In the genomic region with DNA sequence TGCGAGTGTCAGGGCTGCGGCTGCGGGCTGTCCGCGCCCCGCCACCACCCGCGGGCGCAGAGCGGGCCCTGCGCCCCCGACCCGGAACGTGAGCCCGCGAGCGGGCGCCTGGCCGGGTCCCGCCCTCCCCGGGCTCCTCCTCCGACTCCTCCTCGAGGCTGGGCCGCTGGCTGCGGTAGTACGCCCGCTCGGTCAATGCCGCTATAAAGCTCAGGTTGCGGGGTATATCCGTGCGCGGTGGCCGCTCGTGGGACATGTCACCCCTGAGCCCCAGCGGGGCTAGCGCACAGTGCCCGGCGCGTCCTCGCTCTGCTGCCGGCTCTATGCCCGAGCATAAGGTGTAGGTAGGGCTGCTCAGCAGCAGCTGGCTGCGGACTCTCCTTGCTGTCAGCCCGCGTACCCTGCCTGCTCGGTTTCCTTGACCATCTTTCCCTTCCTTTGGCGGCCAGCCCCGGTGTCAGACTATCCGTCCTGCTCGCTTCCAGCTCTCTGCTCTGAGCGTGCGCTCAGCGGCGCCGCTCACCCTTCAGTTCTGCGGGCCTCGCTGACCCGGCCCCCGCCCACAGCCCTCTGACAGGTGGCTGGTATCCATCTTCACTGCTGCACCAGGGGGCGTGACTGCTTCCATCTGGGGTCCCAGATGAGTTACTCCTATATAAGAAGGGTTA, we compare ENCODE assay signal across 8 mouse cellular contexts. TPM values are rescaled to one million over a fixed set of nuclear protein-coding genes. Genes with fewer than 3 reads are reported as not detected.
DNase-seq lines count a peak whose midpoint lies in the region; ATAC-seq and TF ChIP-seq lines count a peak whose summit lies in the region.

TSS of gene Ppp1r3e (minus strand) at position 503 of the 668 bp plus-strand sequence.

- H3K27me3 ChIP-seq in erythroblast, embryonic 14.5 days (ENCODE audit: control insufficient read depth), result peaks cover 36% of the 10 kb centered on the region
- peaks cover 7% of the 10 kb centered on the region; the same call in 1 of the 2 replicates for H3K27me3 ChIP-seq in heart, embryonic 12.5 days (replicated peaks)
- no peaks in the 10 kb centered on the region for H3K27me3 ChIP-seq in kidney, postnatal 0 days (ENCODE audit: insufficient read depth, low read length)
- no peaks in the 10 kb centered on the region; the same call in 1 of the 2 replicates for H3K27me3 ChIP-seq in liver, embryonic 14.5 days (ENCODE audit: control insufficient read depth, insufficient read depth, low read length)
- H3K27me3 ChIP-seq in testis, adult 2 months (ENCODE audit: control insufficient read depth, insufficient read depth, low read length), result no peaks in the 10 kb centered on the region

- peaks cover 8% of the 10 kb centered on the region; the same call in 1 of the 2 replicates for H3K4me1 ChIP-seq in bone marrow macrophage, adult 2 months (ENCODE audit: control insufficient read depth, insufficient read depth, low read length)
- peaks cover 23% of the 10 kb centered on the region for H3K4me1 ChIP-seq in erythroblast, embryonic 14.5 days (ENCODE audit: control insufficient read depth)
- peaks cover 20% of the 10 kb centered on the region for H3K4me1 ChIP-seq in heart, embryonic 12.5 days (replicated peaks)
- no peaks in the 10 kb centered on the region; the same call in 1 of the 2 replicates for H3K4me1 ChIP-seq in kidney, postnatal 0 days (replicated peaks; ENCODE audit: insufficient read depth, low read length)
- H3K4me1 ChIP-seq in liver, embryonic 14.5 days (replicated peaks; ENCODE audit: control insufficient read depth in 2 of 2, insufficient read depth in 2 of 2, low read length in 1 of 2), result peaks cover 7 to 11% of the 10 kb centered on the region in 2 experiments
- peaks cover 9% of the 10 kb centered on the region for H3K4me1 ChIP-seq in testis, adult 2 months (ENCODE audit: control insufficient read depth, insufficient read depth, low read length)

- no peaks in the 10 kb centered on the region for H3K36me3 ChIP-seq in erythroblast, embryonic 14.5 days (ENCODE audit: control insufficient read depth)
- H3K36me3 ChIP-seq in heart, embryonic 12.5 days, result no peaks in the 10 kb centered on the region
- H3K36me3 ChIP-seq in kidney, postnatal 0 days (ENCODE audit: insufficient read depth, low read length), result no peaks in the 10 kb centered on the region
- H3K36me3 ChIP-seq in liver, embryonic 14.5 days (replicated peaks; ENCODE audit: control insufficient read depth, insufficient read depth, low read depth), result no peaks in the 10 kb centered on the region
- no peaks in the 10 kb centered on the region for H3K36me3 ChIP-seq in testis, adult 2 months (ENCODE audit: control insufficient read depth, insufficient read depth, low read length)

- peak within 1 kb of the TSS; percentile 79 for H3K9ac ChIP-seq in heart, embryonic 12.5 days
- H3K9ac ChIP-seq in kidney, postnatal 0 days (ENCODE audit: low read depth, low read length), result peak within 1 kb of the TSS; percentile 87
- peak within 1 kb of the TSS; percentile 29 for H3K9ac ChIP-seq in liver, embryonic 14.5 days (replicated peaks)

- no peak for TF ChIP-seq EP300 in liver, embryonic 14.5 days (IDR thresholded peaks at IDR 0.05; ENCODE audit: low read depth)

- TF ChIP-seq POLR2A in bone marrow macrophage, adult 2 months (IDR thresholded peaks at IDR 0.05; ENCODE audit: borderline replicate concordance, low read depth, low read length), result no peak
- TF ChIP-seq POLR2A in testis, adult 2 months (IDR thresholded peaks at IDR 0.05; ENCODE audit: control insufficient read depth, low read depth, low read length), result 0 out of 2 replicates have a peak, but pooled peaks have one; percentile 16

- DNase-seq in CD4-positive helper T cell, adult 2 months (ENCODE audit: low read depth, low spot score), result peak; percentile 84
- DNase-seq in kidney, postnatal 0 days (ENCODE audit: low spot score), result peak; percentile 68
- DNase-seq in liver, embryonic 14.5 days (ENCODE audit: low read depth in 3 of 3, low spot score in 3 of 3), result no peak
- peak; percentile 79 for DNase-seq in neural tube, embryonic 10.5 days (ENCODE audit: extremely low spot score, low spot score)

- under 1% methylated on average over 51 of the region's 61 CpGs for WGBS in heart, embryonic 12.5 days
- WGBS in kidney, postnatal 0 days, result under 1% methylated on average over 58 of the region's 61 CpGs
- under 1% methylated on average over 48 of the region's 61 CpGs for WGBS in liver, embryonic 14.5 days (ENCODE audit: insufficient replicate concordance)

- peaks cover 5% of the 10 kb centered on the region for H3K9me3 ChIP-seq in erythroblast, embryonic 14.5 days (ENCODE audit: control insufficient read depth, low read length)
- H3K9me3 ChIP-seq in heart, embryonic 12.5 days (replicated peaks), result no peaks in the 10 kb centered on the region
- H3K9me3 ChIP-seq in kidney, postnatal 0 days (replicated peaks; ENCODE audit: low read length), result no peaks in the 10 kb centered on the region
- no peaks in the 10 kb centered on the region for H3K9me3 ChIP-seq in liver, embryonic 14.5 days (ENCODE audit: control insufficient read depth, low read length)

- peak; percentile 79 for ATAC-seq in heart, embryonic 12.5 days (ENCODE audit: insufficient number of reproducible peaks, low FRiP score)
- peak; percentile 83 for ATAC-seq in kidney, postnatal 0 days (replicated peaks; ENCODE audit: low FRiP score, low read depth)
- peak; percentile 82 for ATAC-seq in liver, embryonic 14.5 days (ENCODE audit: insufficient read depth)

- TF ChIP-seq CTCF in bone marrow macrophage, adult 2 months (IDR thresholded peaks at IDR 0.05; ENCODE audit: low read depth, low read length), result no peak
- peak; percentile 26; the same call in 1 of the 2 replicates for TF ChIP-seq CTCF in kidney, postnatal 0 days (IDR thresholded peaks at IDR 0.05; ENCODE audit: low read depth)
- no peak for TF ChIP-seq CTCF in liver, embryonic 14.5 days (IDR thresholded peaks at IDR 0.05; ENCODE audit: low read depth)
- no peak for TF ChIP-seq CTCF in testis, adult 2 months (IDR thresholded peaks at IDR 0.05; ENCODE audit: control insufficient read depth, insufficient read depth, insufficient replicate concordance, low read depth, low read length)

- peak within 1 kb of the TSS; percentile 88 for H3K4me3 ChIP-seq in bone marrow macrophage, adult 2 months (ENCODE audit: insufficient read depth, low read length)
- peak within 1 kb of the TSS; percentile 76 for H3K4me3 ChIP-seq in erythroblast, embryonic 14.5 days (replicated peaks)
- peak within 1 kb of the TSS; percentile 76 for H3K4me3 ChIP-seq in heart, embryonic 12.5 days
- peak within 1 kb of the TSS; percentile 59 for H3K4me3 ChIP-seq in kidney, postnatal 0 days (replicated peaks; ENCODE audit: low read depth, low read length)
- peak within 1 kb of the TSS; percentile 57 to 83 for H3K4me3 ChIP-seq in liver, embryonic 14.5 days (ENCODE audit: insufficient read depth in 1 of 2, low read depth in 2 of 2, low read length in 2 of 2)
- H3K4me3 ChIP-seq in testis, adult 2 months (ENCODE audit: control insufficient read depth, low read depth, low read length), result peak within 1 kb of the TSS; percentile 92

- H3K4me2 ChIP-seq in heart, embryonic 12.5 days, result peak within 1 kb of the TSS; percentile 98
- peak within 1 kb of the TSS; percentile 99 for H3K4me2 ChIP-seq in kidney, postnatal 0 days (ENCODE audit: low read length)
- peak within 1 kb of the TSS; percentile 74 for H3K4me2 ChIP-seq in liver, embryonic 14.5 days (ENCODE audit: low read depth)

- peak within 1 kb of the TSS; percentile 71 for H3K27ac ChIP-seq in bone marrow macrophage, adult 2 months (ENCODE audit: insufficient read depth, low read depth, low read length)
- peak within 1 kb of the TSS; percentile 85 for H3K27ac ChIP-seq in heart, embryonic 12.5 days (ENCODE audit: poor library complexity, severe bottlenecking)
- H3K27ac ChIP-seq in kidney, postnatal 0 days, result peak within 1 kb of the TSS; percentile 79
- H3K27ac ChIP-seq in liver, embryonic 14.5 days, result no peak within 1 kb of the TSS
- peak within 1 kb of the TSS; percentile 84 for H3K27ac ChIP-seq in testis, adult 2 months (ENCODE audit: control insufficient read depth, insufficient read depth, low read depth, low read length)

RNA-seq across cellular contexts. Expression of gene Ppp1r3e, which starts in this region (rescaled TPM):
- polyA plus RNA-seq in bone marrow macrophage, adult 2 months (2012; ENCODE audit: insufficient read depth, insufficient read length, missing spikeins), result 11.3 and 13.9 TPM in 2 replicates
- polyA plus RNA-seq in erythroblast, embryonic 14.5 days (2012), result 0.02 TPM in 1 of 2 replicates, not detected in the other
- polyA plus RNA-seq in heart, embryonic 12.5 days (2016; fragmentation: Nextera tagmentation; extraction: Ambion mirVana), result 0.62 and 0.79 TPM in 2 replicates
- 3.1 and 4.2 TPM in 2 replicates for polyA plus RNA-seq in kidney, postnatal 0 days (2015; fragmentation: Nextera tagmentation; extraction: Ambion mirVana)
- polyA plus RNA-seq in liver, embryonic 14.5 days (2012; rRNA removed), result 1.9 and 2.6 TPM in 2 replicates
- polyA plus RNA-seq in liver, embryonic 14.5 days (2014; fragmentation: Nextera tagmentation; extraction: Ambion mirVana), result 0.45 and 0.52 TPM in 2 replicates
- 5.4 TPM in 2 replicates for polyA plus RNA-seq in testis, adult 2 months (2012; rRNA removed)

Comparison
In these comparisons a context has a peak if more than half of its experiments do, and no peak if none do; other contexts are left out.
1. Peak in ATAC-seq, H3K4me3 ChIP-seq, H3K27ac ChIP-seq, H3K9ac ChIP-seq and H3K4me2 ChIP-seq in heart, embryonic 12.5 days; RNA of the gene not detected or under 1 TPM.
2. DNase-seq: peak in CD4-positive helper T cell, adult 2 months (single experiment), kidney, postnatal 0 days (single experiment) and neural tube, embryonic 10.5 days (single experiment); none in liver, embryonic 14.5 days (0 of 3).
3. H3K9ac ChIP-seq: peak in every context shown above with its lines; median percentile 87 in kidney, postnatal 0 days; 79 in heart, embryonic 12.5 days; 29 in liver, embryonic 14.5 days.
4. Peak in every context shown above with its lines, with median percentiles within 50 percentile points of each other: H3K4me3 ChIP-seq, ATAC-seq and H3K4me2 ChIP-seq.